Mouse (Mus musculus) right cerebral cortex, adult 18-20 months (tissue): ENCODE results near the gene H2al1m.
"Not testable (repeated sequence)": the region's sequence is repeated elsewhere in the genome, so short reads cannot be mapped to it uniquely, and the experiment has no call there.

Source experiments
- DNase-seq: peaks from one replicate; pipeline ENCODE4 v3.0.0; 2022; ENCODE audit warnings: mixed read lengths

The H2al1m gene

DNA sequence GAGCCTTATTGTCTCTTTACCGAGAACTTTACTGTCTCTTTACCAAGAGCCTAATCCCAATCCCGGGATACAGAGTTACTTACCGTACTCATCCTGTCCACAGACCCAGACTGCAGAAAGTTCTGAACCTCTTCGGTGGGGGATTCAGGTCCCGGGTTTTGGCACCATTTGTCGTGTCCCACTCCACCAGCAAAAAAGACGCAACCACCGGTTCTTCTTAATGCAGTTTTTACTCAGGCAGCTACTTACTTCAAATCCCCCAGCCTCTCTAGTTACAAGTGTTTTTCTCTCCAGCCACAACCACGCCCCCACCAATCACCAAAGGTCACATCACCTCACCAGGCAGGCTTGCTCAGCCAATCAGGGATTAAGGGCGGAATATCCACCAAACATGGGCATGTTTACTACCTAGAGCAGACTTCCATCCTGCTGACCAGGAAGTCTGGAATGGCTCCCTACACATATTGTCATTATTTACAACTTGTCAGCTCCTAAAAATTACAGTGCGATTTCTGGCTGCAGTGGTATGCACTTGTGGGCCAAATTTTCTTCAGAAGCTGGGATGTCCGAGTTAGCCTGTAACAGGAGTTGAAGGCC, 48.9 kb downstream of the H2al1m start:
- not testable (repeated sequence) for DNase-seq

DNA sequence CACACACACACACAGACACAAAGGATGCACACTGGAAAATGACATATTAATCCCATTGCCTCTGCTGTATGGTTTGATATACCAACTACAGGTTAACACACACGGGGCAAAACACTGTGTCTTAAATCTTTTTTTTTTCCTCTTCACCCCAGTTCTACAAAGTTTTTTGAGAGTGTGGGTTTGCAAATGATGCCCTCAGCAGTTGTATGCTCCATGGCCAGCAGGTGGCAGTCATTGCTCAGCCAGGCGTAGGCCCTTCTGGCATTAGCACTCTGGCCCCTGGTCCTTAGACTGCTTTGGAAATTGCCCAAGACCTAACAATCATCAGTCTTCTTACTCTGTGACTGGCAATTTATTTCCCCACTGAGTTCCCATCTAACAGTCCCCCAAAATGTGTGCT, 49.5 kb downstream of the H2al1m start:
- DNase-seq = not testable (repeated sequence)
